Mouse (Mus musculus) midbrain, embryonic 16.5 days (tissue): ENCODE results near the gene Rasl10a. TPM values are rescaled to one million over a fixed set of nuclear protein-coding genes. Genes with fewer than 3 reads are reported as not detected.

Experiments
- ATAC-seq: fragments of 200-750 bp; cut with Nextera tagmentation; 2 replicates; pipeline ENCODE4 v1.8.0; 2017; ENCODE audit warnings: moderate TSS enrichment
- H3K27ac ChIP-seq: fragments of 300-500 bp; sonication (generic); 2 replicates; pipeline ENCODE4 v1.5.1; 2014; ENCODE audit warnings: mild to moderate bottlenecking, low read length, mixed read lengths
- H3K27me3 ChIP-seq: fragments of 300-500 bp; sonication (generic); 2 replicates; pipeline ENCODE4 v1.6.1; 2014; ENCODE audit warnings: low read depth, low read length, mixed read lengths; ENCODE audit not compliant: control insufficient read depth, insufficient read depth
- H3K36me3 ChIP-seq: fragments of 300-500 bp; sonication (generic); 2 replicates; pipeline ENCODE4 v1.6.1; 2014; ENCODE audit warnings: mild to moderate bottlenecking, low read length, moderate library complexity, mixed read lengths; ENCODE audit not compliant: control insufficient read depth, insufficient read depth
- H3K4me1 ChIP-seq: fragments of 300-500 bp; sonication (generic); 2 replicates; pipeline ENCODE4 v1.6.1; 2014; ENCODE audit warnings: mild to moderate bottlenecking, low read length, mixed read lengths; ENCODE audit not compliant: control insufficient read depth, insufficient read depth
- H3K4me2 ChIP-seq: fragments of 300-500 bp; sonication (generic); 2 replicates; pipeline ENCODE4 v1.6.1; 2014; ENCODE audit warnings: mild to moderate bottlenecking, low read length, mixed read lengths
- H3K4me3 ChIP-seq: fragments of 300-500 bp; sonication (generic); 2 replicates; pipeline ENCODE4 v1.5.1; 2014; ENCODE audit warnings: low read depth, mild to moderate bottlenecking, low read length, moderate library complexity, mixed read lengths
- H3K9ac ChIP-seq: fragments of 300-500 bp; sonication (generic); 2 replicates; pipeline ENCODE4 v1.6.1; 2014; ENCODE audit warnings: low read depth, low read length, mixed read lengths
- H3K9me3 ChIP-seq: fragments of 300-500 bp; sonication (generic); replicated peaks from 2 replicates; pipeline ENCODE4 v1.6.1; 2014; ENCODE audit warnings: mild to moderate bottlenecking, low read length, mixed read lengths; ENCODE audit not compliant: control insufficient read depth, poor library complexity, severe bottlenecking
- WGBS: fragments of 180-500 bp; shearing (Covaris S2); extraction: QIAGEN DNeasy Blood & Tissue Kit; methylation state at CpG from one replicate; pipeline ENCODE4 v1.1.7; 2014; 5-methylcytosine and 5-hydroxymethylcytosine counted together
- polyA plus RNA-seq: library from polyadenylated mRNA; unstranded; fragments of >200 nt; fragmentation: Nextera tagmentation; extraction: Ambion mirVana; gene quantifications from 2 replicates; pipeline ENCODE4 v1.2.1, GENCODE M21; 2015

Gene Rasl10a
- 1.1 and 1.2 TPM in 2 replicates for polyA plus RNA-seq

GRCm38 (mm10) chr11:5057856-5058641, at the start of gene Rasl10a:
Gene Rasl10a (plus strand): TSS chr11:5058128.
- Histone ChIP-seq H3K4me3 (peak within 1 kb of the TSS; percentile 49), H3K36me3 (no peaks in the 10 kb centered on the region), H3K9me3 (no peaks in the 10 kb centered on the region), H3K9ac (peak within 1 kb of the TSS; percentile 66), H3K4me2 (peak within 1 kb of the TSS; percentile 90), H3K4me1 (peaks cover 35% of the 10 kb centered on the region), H3K27ac (no peak within 1 kb of the TSS), H3K27me3 (peaks cover 55% of the 10 kb centered on the region)
- ATAC-seq = peak; percentile 7; the same call in 1 of the 2 replicates
- WGBS = 2% methylated on average over 77 of the region's 77 CpGs

- no peaks in the 10 kb centered on the region for H3K4me1 ChIP-seq
- H3K9ac ChIP-seq = no peak overlapping the region
- H3K36me3 ChIP-seq = peaks cover 9% of the 10 kb centered on the region
- no peak overlapping the region for H3K4me2 ChIP-seq
- no peak for ATAC-seq
- no peak overlapping the region for H3K27ac ChIP-seq
- H3K27me3 ChIP-seq = no peaks in the 10 kb centered on the region
- H3K4me3 ChIP-seq = no peak overlapping the region
- WGBS = 91% methylated on average over 3 of the region's 3 CpGs
- no peaks in the 10 kb centered on the region for H3K9me3 ChIP-seq
These were observed 49.1 kb upstream of the Rasl10a start for GRCm38 (mm10) chr11:5008867-5009266.

- Histone ChIP-seq H3K4me1 (no peaks in the 10 kb centered on the region), H3K4me2 (no peak overlapping the region), H3K9me3 (no peaks in the 10 kb centered on the region), H3K27me3 (no peaks in the 10 kb centered on the region), H3K9ac (no peak overlapping the region), H3K36me3 (peaks cover 9% of the 10 kb centered on the region), H3K27ac (no peak overlapping the region), H3K4me3 (no peak overlapping the region)
- 69% methylated on average over 3 of the region's 3 CpGs for WGBS
- ATAC-seq = no peak
These were observed 48.4 kb upstream of the Rasl10a start for GRCm38 (mm10) chr11:5009354-5010074.

- no peaks in the 10 kb centered on the region for H3K9me3 ChIP-seq
- no peak for ATAC-seq
- no peaks in the 10 kb centered on the region for H3K27me3 ChIP-seq
- no peaks in the 10 kb centered on the region for H3K4me1 ChIP-seq
- peaks cover 9% of the 10 kb centered on the region for H3K36me3 ChIP-seq
- 81% methylated on average over 1 of the region's 1 CpGs for WGBS
- H3K4me2 ChIP-seq = no peak overlapping the region
- no peak overlapping the region for H3K9ac ChIP-seq
- H3K27ac ChIP-seq = no peak overlapping the region
- H3K4me3 ChIP-seq = no peak overlapping the region
These were observed 47.7 kb upstream of the Rasl10a start for GRCm38 (mm10) chr11:5010205-5010604.

- H3K9ac ChIP-seq = no peak overlapping the region
- H3K4me2 ChIP-seq = no peak overlapping the region
- peaks cover 17% of the 10 kb centered on the region for H3K36me3 ChIP-seq
- H3K4me1 ChIP-seq = no peaks in the 10 kb centered on the region
- H3K27ac ChIP-seq = no peak overlapping the region
- H3K4me3 ChIP-seq = no peak overlapping the region
- H3K9me3 ChIP-seq = no peaks in the 10 kb centered on the region
- H3K27me3 ChIP-seq = no peaks in the 10 kb centered on the region
- WGBS = 85% methylated on average over 1 of the region's 1 CpGs
- ATAC-seq = no peak
These were observed 46.4 kb upstream of the Rasl10a start for GRCm38 (mm10) chr11:5011480-5011879.

GRCm38 (mm10) chr11:5012213-5012715, 45.7 kb upstream of the Rasl10a start:
- peaks cover 23% of the 10 kb centered on the region for H3K36me3 ChIP-seq
- no peak overlapping the region for H3K4me3 ChIP-seq
- H3K27ac ChIP-seq = no peak overlapping the region
- H3K4me1 ChIP-seq = no peaks in the 10 kb centered on the region
- H3K4me2 ChIP-seq = no peak overlapping the region
- H3K27me3 ChIP-seq = no peaks in the 10 kb centered on the region
- H3K9me3 ChIP-seq = no peaks in the 10 kb centered on the region
- H3K9ac ChIP-seq = no peak overlapping the region
- 85% methylated on average over 5 of the region's 5 CpGs for WGBS
- no peak for ATAC-seq

GRCm38 (mm10) chr11:5015720-5016119, 42.2 kb upstream of the Rasl10a start:
- Histone ChIP-seq H3K4me1 (no peaks in the 10 kb centered on the region), H3K9me3 (no peaks in the 10 kb centered on the region), H3K36me3 (peaks cover 47% of the 10 kb centered on the region), H3K4me3 (no peak overlapping the region), H3K4me2 (no peak overlapping the region), H3K27ac (no peak overlapping the region), H3K9ac (no peak overlapping the region), H3K27me3 (no peaks in the 10 kb centered on the region)
- 43% methylated on average over 2 of the region's 2 CpGs for WGBS
- no peak for ATAC-seq

GRCm38 (mm10) chr11:5016286-5016685, 41.6 kb upstream of the Rasl10a start:
- Histone ChIP-seq H3K27ac (no peak overlapping the region), H3K4me3 (no peak overlapping the region), H3K27me3 (no peaks in the 10 kb centered on the region), H3K9me3 (no peaks in the 10 kb centered on the region), H3K36me3 (peaks cover 48% of the 10 kb centered on the region), H3K4me1 (no peaks in the 10 kb centered on the region), H3K4me2 (no peak overlapping the region), H3K9ac (no peak overlapping the region)
- no peak for ATAC-seq
- WGBS = 95% methylated on average over 5 of the region's 5 CpGs

- Histone ChIP-seq H3K4me1 (no peaks in the 10 kb centered on the region), H3K9me3 (no peaks in the 10 kb centered on the region), H3K4me3 (no peak overlapping the region), H3K4me2 (no peak overlapping the region), H3K27me3 (no peaks in the 10 kb centered on the region), H3K27ac (no peak overlapping the region), H3K9ac (no peak overlapping the region), H3K36me3 (peaks cover 48% of the 10 kb centered on the region)
- no peak for ATAC-seq
- WGBS = 71% methylated on average over 6 of the region's 6 CpGs
These were observed 40.4 kb upstream of the Rasl10a start for GRCm38 (mm10) chr11:5017506-5017905.
